Mouse (Mus musculus): ENCODE data around the gene Nxph3. TPM values are rescaled to one million over a fixed set of nuclear protein-coding genes. Genes with fewer than 3 reads are reported as not detected.
A peak's percentile ranks its signal among the peaks of the same experiment; 100 is the strongest.
"Not testable (repeated sequence)": the region's sequence is repeated elsewhere in the genome, so short reads cannot be mapped to it uniquely, and the experiment has no call there.

The Nxph3 gene
- polyA plus RNA-seq, 1 experiment from 2014 or later, result 0.57 TPM

GRCm38 (mm10) chr11:95501826-95502225 lies 12.5 kb downstream of the Nxph3 start:
- H3K27ac ChIP-seq; H3K27me3 ChIP-seq; H3K36me3 ChIP-seq (replicated peaks); H3K9ac ChIP-seq; H3K4me3 ChIP-seq (replicated peaks); H3K9me3 ChIP-seq; H3K4me2 ChIP-seq; ATAC-seq (ENCODE audit: low FRiP score): not testable (repeated sequence)
- 87% methylated on average over 8 of the region's 8 CpGs for WGBS
- peaks cover 18% of the 10 kb centered on the region for H3K4me1 ChIP-seq

GRCm38 (mm10) chr11:95500836-95501235 lies 13.5 kb downstream of the Nxph3 start:
- Histone ChIP-seq H3K4me3 (replicated peaks) (no peak overlapping the region), H3K9ac (no peak overlapping the region), H3K36me3 (replicated peaks) (peaks cover 10% of the 10 kb centered on the region), H3K27ac (no peak overlapping the region), H3K4me2 (no peak overlapping the region), H3K4me1 (peaks cover 18% of the 10 kb centered on the region), H3K9me3 (no peaks in the 10 kb centered on the region), H3K27me3 (no peaks in the 10 kb centered on the region)
- no peak for ATAC-seq (ENCODE audit: low FRiP score)
- WGBS, result 42% methylated on average over 3 of the region's 3 CpGs

GRCm38 (mm10) chr11:95500412-95500811 lies 14.0 kb downstream of the Nxph3 start:
- Histone ChIP-seq H3K27me3 (no peaks in the 10 kb centered on the region), H3K4me2 (no peak overlapping the region), H3K9ac (no peak overlapping the region), H3K27ac (peak overlapping the region; percentile 32; the same call in 1 of the 2 replicates), H3K36me3 (replicated peaks) (peaks cover 15% of the 10 kb centered on the region), H3K4me1 (peaks cover 18% of the 10 kb centered on the region), H3K4me3 (replicated peaks) (no peak overlapping the region), H3K9me3 (no peaks in the 10 kb centered on the region)
- WGBS, result 71% methylated on average over 4 of the region's 4 CpGs
- no peak for ATAC-seq (ENCODE audit: low FRiP score)

- Histone ChIP-seq H3K27me3 (no peaks in the 10 kb centered on the region), H3K4me2 (no peak overlapping the region), H3K9me3 (no peaks in the 10 kb centered on the region), H3K4me3 (replicated peaks) (no peak overlapping the region), H3K4me1 (peaks cover 5% of the 10 kb centered on the region), H3K27ac (no peak overlapping the region), H3K9ac (no peak overlapping the region), H3K36me3 (replicated peaks) (peaks cover 38% of the 10 kb centered on the region)
- 85% methylated on average over 5 of the region's 5 CpGs for WGBS
- no peak for ATAC-seq (ENCODE audit: low FRiP score)
Observed at GRCm38 (mm10) chr11:95497921-95498320, 16.4 kb downstream of the Nxph3 start.

GRCm38 (mm10) chr11:95495883-95496282 lies 18.5 kb downstream of the Nxph3 start:
- Histone ChIP-seq H3K4me1 (no peaks in the 10 kb centered on the region; the same call in 1 of the 2 replicates), H3K9me3 (no peaks in the 10 kb centered on the region), H3K36me3 (replicated peaks) (peaks cover 54% of the 10 kb centered on the region), H3K27me3 (no peaks in the 10 kb centered on the region), H3K9ac (no peak overlapping the region), H3K4me2 (no peak overlapping the region), H3K27ac (no peak overlapping the region), H3K4me3 (replicated peaks) (no peak overlapping the region)
- 94% methylated on average over 9 of the region's 9 CpGs for WGBS
- no peak for ATAC-seq (ENCODE audit: low FRiP score)

DNA sequence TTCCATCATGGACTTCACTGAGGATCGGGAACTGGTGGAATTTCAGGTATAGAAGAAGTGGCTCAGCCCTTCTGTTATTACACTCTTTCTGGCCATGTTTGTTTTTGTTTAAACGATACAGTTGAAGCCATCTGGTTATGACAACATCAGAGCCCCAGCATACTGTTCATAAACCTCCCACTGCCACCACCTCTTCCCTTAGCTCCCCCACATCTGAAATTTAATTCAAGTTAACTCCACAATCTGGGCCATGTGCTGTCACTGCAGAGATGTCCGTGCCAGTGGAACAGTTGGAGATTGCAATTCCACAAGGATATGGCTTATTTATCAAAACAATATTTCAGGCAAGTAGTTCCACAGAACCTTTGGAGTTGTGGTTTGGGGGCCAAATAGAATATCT lies 20.0 kb downstream of the Nxph3 start:
- Histone ChIP-seq H3K4me2 (no peak overlapping the region), H3K9me3 (no peaks in the 10 kb centered on the region), H3K27me3 (no peaks in the 10 kb centered on the region), H3K36me3 (replicated peaks) (peaks cover 63% of the 10 kb centered on the region), H3K4me1 (no peaks in the 10 kb centered on the region; the same call in 1 of the 2 replicates), H3K27ac (no peak overlapping the region), H3K9ac (no peak overlapping the region), H3K4me3 (replicated peaks) (no peak overlapping the region)
- no peak for ATAC-seq (ENCODE audit: low FRiP score)
- 95% methylated on average over 3 of the region's 3 CpGs for WGBS

DNA sequence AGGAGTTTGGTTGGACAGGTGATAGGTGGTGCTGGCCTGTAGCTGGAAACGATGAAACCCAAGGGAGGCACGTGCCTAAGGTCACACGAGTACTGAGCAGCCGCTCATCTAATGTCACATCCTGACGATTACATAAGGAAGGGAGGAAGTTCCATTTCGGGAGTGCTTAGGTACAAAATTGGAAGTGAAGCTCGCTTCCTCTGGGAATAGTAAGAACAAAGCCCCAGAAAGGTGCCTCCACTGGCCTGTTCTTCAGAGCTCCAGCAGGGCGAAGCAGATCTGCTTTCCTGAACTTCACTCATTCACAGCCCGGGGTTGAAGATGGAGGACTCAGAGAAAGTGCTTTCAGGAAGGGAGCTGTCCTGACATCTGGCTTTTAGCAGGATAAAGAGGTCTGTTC lies 20.4 kb downstream of the Nxph3 start:
- Histone ChIP-seq H3K9me3 (no peaks in the 10 kb centered on the region), H3K27ac (no peak overlapping the region), H3K9ac (no peak overlapping the region), H3K4me3 (replicated peaks) (no peak overlapping the region), H3K4me1 (no peaks in the 10 kb centered on the region; the same call in 1 of the 2 replicates), H3K27me3 (no peaks in the 10 kb centered on the region), H3K36me3 (replicated peaks) (peaks cover 63% of the 10 kb centered on the region), H3K4me2 (no peak overlapping the region)
- ATAC-seq (ENCODE audit: low FRiP score), result no peak
- WGBS, result 94% methylated on average over 9 of the region's 9 CpGs

- no peak overlapping the region for H3K27ac ChIP-seq
- H3K9me3 ChIP-seq, result no peaks in the 10 kb centered on the region
- WGBS, result 81% methylated on average over 4 of the region's 4 CpGs
- peaks cover 63% of the 10 kb centered on the region for H3K36me3 ChIP-seq (replicated peaks)
- H3K4me3 ChIP-seq (replicated peaks), result no peak overlapping the region
- H3K9ac ChIP-seq, result no peak overlapping the region
- H3K27me3 ChIP-seq, result no peaks in the 10 kb centered on the region
- H3K4me1 ChIP-seq, result no peaks in the 10 kb centered on the region; the same call in 1 of the 2 replicates
- no peak for ATAC-seq (ENCODE audit: low FRiP score)
- no peak overlapping the region for H3K4me2 ChIP-seq
Observed at GRCm38 (mm10) chr11:95493010-95493409, 21.4 kb downstream of the Nxph3 start.

DNA sequence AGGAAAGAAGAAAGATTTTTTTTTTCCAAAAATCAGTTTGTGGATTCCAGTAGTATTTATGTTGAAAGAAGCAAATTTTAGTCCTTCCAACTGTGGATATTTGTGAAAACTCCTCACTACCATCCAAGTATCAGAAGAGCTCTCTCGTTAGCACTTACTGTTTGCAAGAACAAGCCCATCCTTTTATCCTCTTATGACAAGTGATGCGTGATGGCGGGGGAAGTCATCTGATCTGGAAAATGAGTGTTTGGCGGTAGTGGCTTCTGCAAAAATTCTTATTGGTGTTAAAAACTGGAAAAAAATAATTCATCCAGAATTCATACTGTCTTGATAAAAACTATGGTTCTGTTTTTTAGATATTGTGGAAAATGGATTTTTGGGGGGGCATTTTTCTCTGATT lies 22.1 kb downstream of the Nxph3 start:
- no peak for ATAC-seq (ENCODE audit: low FRiP score)
- WGBS, result 70% methylated on average over 4 of the region's 4 CpGs
- Histone ChIP-seq H3K27me3 (no peaks in the 10 kb centered on the region), H3K4me2 (no peak overlapping the region), H3K4me1 (no peaks in the 10 kb centered on the region; the same call in 1 of the 2 replicates), H3K9me3 (no peaks in the 10 kb centered on the region), H3K4me3 (replicated peaks) (no peak overlapping the region), H3K9ac (no peak overlapping the region), H3K27ac (no peak overlapping the region), H3K36me3 (replicated peaks) (peaks cover 61% of the 10 kb centered on the region)

- 88% methylated on average over 14 of the region's 14 CpGs for WGBS
- ATAC-seq (ENCODE audit: low FRiP score), result no peak
- Histone ChIP-seq H3K4me3 (replicated peaks) (no peak overlapping the region), H3K4me2 (no peak overlapping the region), H3K27ac (no peak overlapping the region), H3K4me1 (no peaks in the 10 kb centered on the region; the same call in 1 of the 2 replicates), H3K36me3 (replicated peaks) (peaks cover 70% of the 10 kb centered on the region), H3K27me3 (no peaks in the 10 kb centered on the region), H3K9me3 (no peaks in the 10 kb centered on the region), H3K9ac (no peak overlapping the region)
Observed at GRCm38 (mm10) chr11:95490104-95490503, 24.3 kb downstream of the Nxph3 start.

GRCm38 (mm10) chr11:95487237-95487636 lies 27.1 kb downstream of the Nxph3 start:
- peaks cover 59% of the 10 kb centered on the region for H3K36me3 ChIP-seq (replicated peaks)
- 92% methylated on average over 2 of the region's 2 CpGs for WGBS
- ATAC-seq (ENCODE audit: low FRiP score), result no peak

GRCm38 (mm10) chr11:95485634-95486033 lies 28.7 kb downstream of the Nxph3 start:
- H3K4me3 ChIP-seq (replicated peaks), result no peak overlapping the region
- no peaks in the 10 kb centered on the region for H3K27me3 ChIP-seq
- no peaks in the 10 kb centered on the region for H3K9me3 ChIP-seq
- H3K9ac ChIP-seq, result no peak overlapping the region
- H3K4me1 ChIP-seq, result no peaks in the 10 kb centered on the region
- no peak overlapping the region for H3K4me2 ChIP-seq
- peaks cover 45% of the 10 kb centered on the region for H3K36me3 ChIP-seq (replicated peaks)
- H3K27ac ChIP-seq, result no peak overlapping the region
- no peak for ATAC-seq (ENCODE audit: low FRiP score)
- WGBS, result 96% methylated on average over 18 of the region's 18 CpGs

More at GRCm38 (mm10) chr11:95487237-95487636, 27.1 kb downstream of the Nxph3 start:
- Histone ChIP-seq H3K9me3 (no peaks in the 10 kb centered on the region), H3K4me1 (no peaks in the 10 kb centered on the region), H3K4me2 (no peak overlapping the region), H3K9ac (no peak overlapping the region), H3K4me3 (replicated peaks) (no peak overlapping the region), H3K27me3 (no peaks in the 10 kb centered on the region), H3K27ac (no peak overlapping the region)

DNA sequence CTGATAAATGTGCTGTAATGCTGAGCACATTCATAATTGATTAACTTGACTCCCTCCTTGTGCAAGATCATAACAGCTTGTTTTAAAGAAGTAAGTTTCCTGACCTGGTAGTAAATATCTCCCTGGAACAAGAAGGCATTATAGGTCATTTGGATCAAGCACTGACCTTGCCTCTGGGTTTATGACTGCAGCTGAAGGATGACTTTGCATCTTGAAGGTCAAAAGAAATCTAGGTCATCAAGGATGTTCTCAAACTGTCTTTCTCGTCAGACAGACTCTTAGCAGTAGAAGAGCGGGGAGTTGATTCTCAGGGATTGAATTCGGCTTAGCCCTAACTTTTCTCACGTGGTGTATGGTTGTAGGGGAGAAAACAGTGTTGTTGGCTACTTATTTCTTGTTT lies 33.7 kb downstream of the Nxph3 start:
- Histone ChIP-seq H3K27me3 (no peaks in the 10 kb centered on the region), H3K9me3 (no peaks in the 10 kb centered on the region), H3K4me1 (no peaks in the 10 kb centered on the region), H3K4me2 (no peak overlapping the region), H3K9ac (no peak overlapping the region), H3K27ac (no peak overlapping the region), H3K36me3 (replicated peaks) (peaks cover 31% of the 10 kb centered on the region), H3K4me3 (replicated peaks) (no peak overlapping the region)
- ATAC-seq (ENCODE audit: low FRiP score), result no peak
- 93% methylated on average over 4 of the region's 4 CpGs for WGBS

All from forebrain, embryonic 12.5 days (tissue).